Mouse (Mus musculus): ENCODE data around the gene Hist1h2bn.
"Not testable (repeated sequence)": the region's sequence is repeated elsewhere in the genome, so short reads cannot be mapped to it uniquely, and the experiment has no call there.

Gene Hist1h2bn

GRCm38 (mm10) chr13:21753524-21754285 lies at the start of gene Hist1h2bn, which contains the start of gene Hist1h2ak:
Gene Hist1h2bn, plus strand, starts transcription at chr13:21754123.
Gene Hist1h2ak, minus strand, starts transcription at chr13:21753827.
- DNase-seq (ENCODE audit: low spot score): peak; percentile 91

DNA sequence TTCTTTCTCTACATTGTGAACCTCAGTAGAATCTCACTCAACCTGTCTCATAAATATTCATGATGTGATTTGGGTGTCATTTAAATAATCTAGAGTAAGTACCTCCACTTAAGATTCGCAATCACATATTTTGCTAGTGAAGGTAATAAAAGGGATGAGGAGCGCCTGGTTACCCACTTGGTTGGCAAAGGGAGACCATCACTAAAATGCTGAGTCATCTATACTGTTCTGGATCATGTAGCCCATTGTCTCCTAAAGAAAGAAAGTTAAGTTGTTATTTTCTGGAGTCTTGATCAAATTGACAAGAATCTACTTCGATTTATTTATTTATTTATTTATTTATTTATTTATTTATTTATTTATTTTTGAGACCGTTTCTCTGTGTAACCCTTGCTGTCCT lies 47.3 kb upstream of the Hist1h2bn start:
- no peak for DNase-seq (ENCODE audit: low spot score)

GRCm38 (mm10) chr13:21710031-21710711 lies 43.8 kb upstream of the Hist1h2bn start:
- peak; percentile 91 for DNase-seq (ENCODE audit: low spot score)

GRCm38 (mm10) chr13:21710821-21711525 lies 43.0 kb upstream of the Hist1h2bn start:
- DNase-seq (ENCODE audit: low spot score): peak; percentile 80

DNA sequence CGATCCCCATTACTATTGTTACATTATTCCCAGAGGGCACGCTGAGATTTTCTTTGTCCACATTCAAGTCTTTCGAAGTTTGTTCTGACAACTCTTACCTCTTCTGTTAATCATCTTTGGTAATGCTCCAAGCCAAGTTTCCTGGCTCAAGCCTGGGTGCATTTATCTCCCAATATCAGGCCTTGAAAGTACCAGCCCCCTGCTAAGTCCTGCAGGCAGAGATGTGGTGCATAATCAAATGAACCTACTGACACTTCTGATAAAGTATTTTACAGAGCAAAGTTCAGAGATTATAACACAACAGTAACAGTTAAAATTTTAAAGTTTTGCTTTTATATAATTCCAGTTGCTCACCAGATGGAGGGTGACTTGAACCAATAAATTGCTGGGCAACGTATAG lies 42.2 kb upstream of the Hist1h2bn start:
- DNase-seq (ENCODE audit: low spot score): no peak

- peak; percentile 76 for DNase-seq (ENCODE audit: low spot score)
Measured at GRCm38 (mm10) chr13:21714725-21715124, 39.2 kb upstream of the Hist1h2bn start.

GRCm38 (mm10) chr13:21715131-21715863 lies 38.6 kb upstream of the Hist1h2bn start:
- DNase-seq (ENCODE audit: low spot score): no peak

DNA sequence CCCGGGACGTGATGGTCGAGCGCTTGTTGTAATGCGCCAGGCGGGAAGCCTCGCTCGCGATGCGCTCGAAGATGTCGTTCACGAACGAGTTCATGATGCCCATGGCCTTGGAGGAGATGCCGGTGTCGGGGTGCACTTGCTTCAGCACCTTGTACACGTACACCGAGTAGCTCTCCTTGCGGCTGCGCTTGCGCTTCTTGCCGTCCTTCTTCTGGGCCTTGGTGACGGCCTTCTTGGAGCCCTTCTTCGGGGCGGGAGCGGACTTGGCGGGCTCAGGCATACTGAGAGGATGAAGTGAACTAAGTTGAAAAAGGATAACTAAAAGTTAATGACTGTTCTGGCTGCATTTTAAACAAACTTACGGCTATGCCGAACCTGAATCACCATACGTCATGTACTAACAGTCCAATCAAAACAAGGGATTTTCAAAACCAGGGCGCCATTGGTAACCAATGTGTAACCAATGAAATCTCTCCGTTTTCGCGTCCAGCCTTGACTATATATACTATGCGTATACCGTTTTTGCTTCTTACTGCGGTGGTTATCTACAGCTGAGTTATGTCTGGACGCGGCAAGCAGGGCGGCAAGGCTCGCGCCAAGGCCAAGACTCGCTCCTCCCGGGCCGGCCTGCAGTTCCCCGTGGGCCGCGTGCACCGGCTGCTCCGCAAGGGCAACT lies 37.9 kb upstream of the Hist1h2bn start, which contains the start of the genes Hist1h2bl and Hist1h2ai:
Gene Hist1h2bl, minus strand, starts transcription at position 280 of the 676 bp plus-strand sequence.
Gene Hist1h2ai, plus strand, starts transcription at position 559 of the 676 bp plus-strand sequence.
- DNase-seq (ENCODE audit: low spot score): peak; percentile 93

DNA sequence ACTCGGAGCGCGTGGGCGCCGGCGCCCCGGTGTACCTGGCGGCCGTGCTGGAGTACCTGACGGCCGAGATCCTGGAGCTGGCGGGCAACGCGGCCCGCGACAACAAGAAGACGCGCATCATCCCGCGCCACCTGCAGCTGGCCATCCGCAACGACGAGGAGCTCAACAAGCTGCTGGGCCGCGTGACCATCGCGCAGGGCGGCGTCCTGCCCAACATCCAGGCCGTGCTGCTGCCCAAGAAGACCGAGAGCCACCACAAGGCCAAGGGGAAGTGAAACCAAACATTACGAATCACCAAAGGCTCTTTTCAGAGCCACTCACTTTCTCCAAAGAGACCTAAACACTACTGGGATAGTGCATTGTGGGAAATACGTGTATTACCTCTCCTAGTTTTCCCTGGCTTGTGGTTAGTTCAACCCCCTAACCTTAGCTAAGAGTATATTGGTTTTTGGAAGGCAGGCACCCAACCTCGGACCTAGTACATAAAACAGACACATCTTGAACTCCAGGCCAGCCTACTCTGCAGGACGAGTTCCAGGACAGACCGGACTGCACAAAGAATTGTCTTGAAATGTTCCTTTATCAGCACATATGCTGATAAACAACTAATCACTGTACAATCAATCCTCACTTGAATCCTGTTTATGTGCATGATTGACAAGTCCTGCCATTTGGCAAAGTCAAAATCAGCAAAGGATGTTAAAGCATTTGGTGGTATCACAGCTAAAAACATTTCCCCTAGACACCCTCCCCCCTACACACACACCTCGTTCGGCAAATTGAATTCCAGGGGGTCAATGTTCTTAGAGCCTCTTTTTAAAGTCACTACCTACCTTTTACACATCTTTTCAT lies 37.2 kb upstream of the Hist1h2bn start:
- peak; percentile 31 for DNase-seq (ENCODE audit: low spot score)

DNA sequence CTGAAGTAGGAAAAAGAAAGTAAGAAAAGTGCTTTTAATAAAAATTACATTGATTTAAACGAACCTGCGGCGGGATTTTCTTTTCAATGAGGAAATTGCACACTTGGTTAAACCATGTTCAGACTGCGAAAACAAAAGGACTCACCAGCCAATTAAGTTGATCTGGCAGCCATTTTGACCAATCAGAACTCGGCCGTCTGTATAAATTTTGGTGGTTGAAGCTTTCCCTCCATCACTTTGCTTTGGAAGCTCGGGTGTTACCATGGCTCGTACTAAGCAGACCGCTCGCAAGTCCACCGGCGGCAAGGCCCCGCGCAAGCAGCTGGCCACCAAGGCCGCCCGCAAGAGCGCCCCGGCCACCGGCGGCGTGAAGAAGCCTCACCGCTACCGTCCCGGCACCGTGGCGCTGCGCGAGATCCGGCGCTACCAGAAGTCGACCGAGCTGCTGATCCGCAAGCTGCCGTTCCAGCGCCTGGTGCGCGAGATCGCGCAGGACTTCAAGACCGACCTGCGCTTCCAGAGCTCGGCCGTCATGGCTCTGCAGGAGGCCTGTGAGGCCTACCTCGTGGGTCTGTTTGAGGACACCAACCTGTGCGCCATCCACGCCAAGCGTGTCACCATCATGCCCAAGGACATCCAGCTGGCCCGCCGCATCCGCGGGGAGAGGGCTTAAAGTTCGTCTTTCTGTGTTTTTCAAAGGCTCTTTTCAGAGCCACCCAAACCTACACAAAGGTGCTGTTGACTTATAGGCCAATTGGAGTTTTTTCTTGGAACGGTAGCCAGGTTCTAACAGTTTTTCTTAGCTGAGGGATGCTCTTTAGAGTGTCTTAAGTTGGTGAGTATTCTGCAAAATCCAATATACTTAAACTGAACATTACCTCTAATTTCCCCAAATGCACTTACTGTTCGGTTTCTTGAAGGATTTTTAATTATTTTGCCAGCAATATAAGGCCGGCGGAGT lies 36.2 kb upstream of the Hist1h2bn start, which contains the start of gene Hist1h3h:
Gene Hist1h3h, plus strand, starts transcription at position 263 of the 961 bp plus-strand sequence.
- DNase-seq (ENCODE audit: low spot score): peak; percentile 90

DNA sequence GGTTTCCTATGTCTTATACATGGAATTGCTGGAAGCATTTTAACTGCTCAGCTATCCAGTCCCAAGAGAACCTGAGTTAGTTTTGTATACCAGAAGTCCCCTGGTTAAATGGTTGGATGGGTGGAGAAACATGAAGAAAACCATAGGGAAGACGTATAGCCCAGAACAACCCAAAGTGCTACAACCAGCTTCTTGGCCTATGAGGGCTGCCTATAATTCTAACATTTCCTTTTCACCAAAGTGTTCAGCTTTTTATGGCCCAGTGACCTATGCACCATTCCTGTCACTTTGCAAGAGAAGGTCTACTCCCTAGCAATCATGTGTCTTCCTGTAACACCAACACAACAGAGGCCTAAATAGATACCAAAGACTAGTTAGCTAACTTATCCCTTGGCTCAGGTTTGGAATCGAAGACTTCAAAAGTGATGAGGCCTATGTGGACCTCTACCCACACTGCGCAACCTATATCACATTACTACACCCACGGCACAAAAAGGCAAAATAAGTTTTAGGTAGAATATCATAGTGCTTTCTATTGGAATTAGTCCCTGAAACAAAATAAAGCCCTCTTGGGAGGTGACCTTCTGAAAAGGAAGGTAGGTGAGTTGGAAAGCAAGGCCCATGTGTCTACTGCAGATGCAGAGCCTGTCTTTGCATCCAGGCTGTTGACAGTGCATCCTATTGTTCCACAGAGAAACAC lies 35.4 kb upstream of the Hist1h2bn start:
- DNase-seq (ENCODE audit: low spot score): no peak

- not testable (repeated sequence) for DNase-seq (ENCODE audit: low spot score)
Measured at GRCm38 (mm10) chr13:21721107-21721756, 32.7 kb upstream of the Hist1h2bn start.

GRCm38 (mm10) chr13:21721757-21722372 lies 32.1 kb upstream of the Hist1h2bn start, which contains the start of gene Hist1h2bm:
Gene Hist1h2bm, plus strand, starts transcription at chr13:21722044.
- peak; percentile 92 for DNase-seq (ENCODE audit: low spot score)

DNA sequence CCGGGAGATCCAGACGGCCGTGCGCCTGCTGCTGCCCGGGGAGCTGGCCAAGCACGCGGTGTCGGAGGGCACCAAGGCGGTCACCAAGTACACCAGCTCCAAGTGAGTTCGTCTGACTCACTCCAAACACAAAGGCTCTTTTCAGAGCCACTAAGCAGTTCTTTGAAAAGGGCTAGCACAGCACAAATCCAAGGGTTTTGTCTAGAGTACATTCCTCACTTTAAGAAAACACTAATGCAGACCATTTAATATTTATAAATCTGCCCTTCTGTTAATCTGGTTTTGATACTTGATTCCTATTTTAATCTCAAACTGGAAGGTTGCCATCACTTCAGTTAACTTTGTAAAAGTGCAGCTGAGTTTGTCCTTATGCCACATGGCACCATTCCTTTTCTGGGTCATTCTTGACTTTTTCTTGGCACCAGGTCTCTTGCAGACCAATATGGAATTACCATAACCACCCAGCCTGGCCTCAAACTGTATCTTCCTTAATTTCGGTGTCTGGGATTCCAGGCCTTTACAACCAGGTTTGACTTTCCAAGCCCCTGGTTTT lies 31.5 kb upstream of the Hist1h2bn start:
- no peak for DNase-seq (ENCODE audit: low spot score)

- DNase-seq (ENCODE audit: low spot score): no peak
Measured at GRCm38 (mm10) chr13:21722993-21723836, 30.7 kb upstream of the Hist1h2bn start.

Data from lung, postnatal 25 days (tissue).